ENCODE assay signal across 10 mouse cellular contexts in genomic region chr10:94329962-94330361, GRCm38 (mm10). TPM values are rescaled to one million over a fixed set of nuclear protein-coding genes. Genes with fewer than 3 reads are reported as not detected.
DNase-seq lines count a peak whose midpoint lies in the region; ATAC-seq and TF ChIP-seq lines count a peak whose summit lies in the region.
"Had no signal": no experiment of that assay in that cellular context is flagged by ENCODE, and none has a peak within 500 bp of the region (broad histone marks: within the 10 kb centered on the region; RNA-seq: fewer than 3 reads in every experiment).

No protein-coding gene starts in this region.

- TF ChIP-seq POLR2A in brain, embryonic 14.5 days (IDR thresholded peaks at IDR 0.05; ENCODE audit: borderline replicate concordance, extremely low read depth, insufficient read depth, insufficient read length, poor library complexity, severe bottlenecking), result no peak

- no peaks in the 10 kb centered on the region for H3K36me3 ChIP-seq in embryonic facial prominence, embryonic 12.5 days
- H3K36me3 ChIP-seq in embryonic facial prominence, embryonic 10.5 days (replicated peaks), result no peaks in the 10 kb centered on the region
- no peaks in the 10 kb centered on the region for H3K36me3 ChIP-seq in liver, embryonic 12.5 days

- peak; percentile 75; the same call in 1 of the 2 replicates for ATAC-seq in embryonic facial prominence, embryonic 12.5 days (ENCODE audit: insufficient number of reproducible peaks, insufficient read depth, low FRiP score, low TSS enrichment)
- no peak for ATAC-seq in liver, embryonic 12.5 days
- no peak for ATAC-seq in megakaryocyte, adult 5-6 weeks (ENCODE audit: poor library complexity, severe bottlenecking)
- ATAC-seq: liver, postnatal 0 days had no signal

- no peak overlapping the region for H3K4me3 ChIP-seq in embryonic facial prominence, embryonic 12.5 days
- H3K4me3 ChIP-seq in embryonic facial prominence, embryonic 10.5 days, result no peak overlapping the region
- no peak overlapping the region for H3K4me3 ChIP-seq in liver, embryonic 12.5 days

- DNase-seq in embryonic facial prominence, embryonic 10.5 days (ENCODE audit: low spot score), result no peak
- DNase-seq in liver, result peak; percentile 18
- peak; percentile 81 for DNase-seq in brain, embryonic 14.5 days (ENCODE audit: low read depth)
- DNase-seq in kidney, postnatal 14 days, result peak; percentile 21
- no peak for DNase-seq in thymus, postnatal 25 days
- DNase-seq: liver, postnatal 0 days had no signal

- H3K4me1 ChIP-seq in embryonic facial prominence, embryonic 12.5 days, result peaks cover 6% of the 10 kb centered on the region; the same call in 1 of the 2 replicates
- peaks cover 6% of the 10 kb centered on the region; the same call in 1 of the 2 replicates for H3K4me1 ChIP-seq in embryonic facial prominence, embryonic 10.5 days
- no peaks in the 10 kb centered on the region for H3K4me1 ChIP-seq in liver, embryonic 12.5 days

- no peak overlapping the region for H3K9ac ChIP-seq in embryonic facial prominence, embryonic 12.5 days
- H3K9ac ChIP-seq in liver, embryonic 12.5 days, result no peak overlapping the region
- H3K9ac ChIP-seq: liver, postnatal 0 days had no signal

- 53% methylated on average over 5 of the region's 5 CpGs for WGBS in embryonic facial prominence, embryonic 12.5 days
- 72% methylated on average over 5 of the region's 5 CpGs for WGBS in embryonic facial prominence, embryonic 10.5 days
- WGBS in liver, embryonic 12.5 days (ENCODE audit: insufficient replicate concordance), result 38% methylated on average over 5 of the region's 5 CpGs

- TF ChIP-seq CTCF in brain, embryonic 14.5 days (IDR thresholded peaks at IDR 0.05; ENCODE audit: borderline replicate concordance, extremely low read depth, insufficient read depth, insufficient read length), result no peak

- H3K27ac ChIP-seq in embryonic facial prominence, embryonic 12.5 days, result no peak overlapping the region
- no peak overlapping the region for H3K27ac ChIP-seq in embryonic facial prominence, embryonic 10.5 days (replicated peaks)
- no peak overlapping the region for H3K27ac ChIP-seq in liver, embryonic 12.5 days

- no peaks in the 10 kb centered on the region for H3K9me3 ChIP-seq in embryonic facial prominence, embryonic 12.5 days
- no peaks in the 10 kb centered on the region for H3K9me3 ChIP-seq in embryonic facial prominence, embryonic 10.5 days
- 0 out of 2 replicates have a peak, but pooled peaks cover 2% of the 10 kb centered on the region for H3K9me3 ChIP-seq in liver, embryonic 12.5 days (replicated peaks)

- no peaks in the 10 kb centered on the region for H3K27me3 ChIP-seq in embryonic facial prominence, embryonic 12.5 days
- H3K27me3 ChIP-seq in embryonic facial prominence, embryonic 10.5 days (replicated peaks; ENCODE audit: low read depth, poor library complexity, severe bottlenecking), result no peaks in the 10 kb centered on the region
- no peaks in the 10 kb centered on the region for H3K27me3 ChIP-seq in liver, embryonic 12.5 days (replicated peaks)

- H3K4me2 ChIP-seq in embryonic facial prominence, embryonic 12.5 days (replicated peaks), result no peak overlapping the region
- H3K4me2 ChIP-seq in liver, embryonic 12.5 days, result no peak overlapping the region

RNA-seq across cellular contexts. Expression of gene Tmcc3, which starts 18.2 kb away (rescaled TPM):
- 7.2 and 7.3 TPM in 2 replicates for polyA plus RNA-seq in embryonic facial prominence, embryonic 12.5 days (2016; fragmentation: Nextera tagmentation; extraction: Ambion mirVana)
- polyA plus RNA-seq in embryonic facial prominence, embryonic 10.5 days (2016; fragmentation: Nextera tagmentation; extraction: Ambion mirVana), result 2.1 and 3.2 TPM in 2 replicates
- 3.3 and 3.7 TPM in 2 replicates for polyA plus RNA-seq in liver, embryonic 12.5 days (2016; fragmentation: Nextera tagmentation; extraction: Ambion mirVana)
- polyA plus RNA-seq in brain, embryonic 14.5 days (2012; rRNA removed), result 4.5 and 7.2 TPM in 2 replicates
- total RNA-seq in megakaryocyte, adult 5-6 weeks (2015), result 2.1 and 4.8 TPM in 2 replicates
- 1.6 and 2.9 TPM in 2 replicates for total RNA-seq in megakaryocyte, adult 5-6 weeks (2017)

RNA-seq across cellular contexts. Expression of gene Gm4792, which starts 31.5 kb away (rescaled TPM):
- polyA plus RNA-seq in embryonic facial prominence, embryonic 12.5 days (2016; fragmentation: Nextera tagmentation; extraction: Ambion mirVana), result not detected in 2 replicates
- polyA plus RNA-seq in embryonic facial prominence, embryonic 10.5 days (2016; fragmentation: Nextera tagmentation; extraction: Ambion mirVana), result not detected in 2 replicates
- not detected in 2 replicates for polyA plus RNA-seq in liver, embryonic 12.5 days (2016; fragmentation: Nextera tagmentation; extraction: Ambion mirVana)
- polyA plus RNA-seq in brain, embryonic 14.5 days (2012; rRNA removed), result 0.11 and 0.13 TPM in 2 replicates
- total RNA-seq in megakaryocyte, adult 5-6 weeks (2015), result not detected in 2 replicates
- total RNA-seq in megakaryocyte, adult 5-6 weeks (2017), result not detected in 2 replicates
- polyA plus RNA-seq: liver, postnatal 0 days; thymus, postnatal 0 days had no signal

Comparison
In these comparisons a context has a peak if more than half of its experiments do, and no peak if none do; other contexts are left out.
1. DNase-seq: peak in liver (single experiment), brain, embryonic 14.5 days (single experiment) and kidney, postnatal 14 days (single experiment); none in embryonic facial prominence, embryonic 10.5 days (single experiment) and thymus, postnatal 25 days (single experiment).